Mouse (Mus musculus) hindbrain, embryonic 15.5 days (tissue): ENCODE data around the gene Tmem97. TPM values are rescaled to one million over a fixed set of nuclear protein-coding genes. Genes with fewer than 3 reads are reported as not detected.

ENCODE experiments used
- ATAC-seq: fragments of 200-750 bp; cut with Nextera tagmentation; 2 replicates; pipeline ENCODE4 v1.8.0; 2017; ENCODE audit warnings: low read depth, moderate number of reproducible peaks, moderate TSS enrichment; ENCODE audit not compliant: low FRiP score
- H3K27ac ChIP-seq: fragments of 300-500 bp; sonication (generic); replicated peaks from 2 replicates; pipeline ENCODE4 v1.5.1; 2015; ENCODE audit warnings: mild to moderate bottlenecking, inconsistent platforms
- H3K27me3 ChIP-seq: fragments of 300-500 bp; sonication (generic); 2 replicates; pipeline ENCODE4 v1.6.1; 2015; ENCODE audit warnings: control low read depth, inconsistent platforms
- H3K36me3 ChIP-seq: fragments of 300-500 bp; sonication (generic); 2 replicates; pipeline ENCODE4 v1.6.1; 2015; ENCODE audit warnings: control low read depth, inconsistent platforms
- H3K4me1 ChIP-seq: fragments of 300-500 bp; sonication (generic); replicated peaks from 2 replicates; pipeline ENCODE4 v1.6.1; 2015; ENCODE audit warnings: control low read depth, inconsistent platforms
- H3K4me2 ChIP-seq: fragments of 300-500 bp; sonication (generic); 2 replicates; pipeline ENCODE4 v1.6.1; 2015; ENCODE audit warnings: moderate library complexity, mild to moderate bottlenecking, inconsistent platforms
- H3K4me3 ChIP-seq: fragments of 300-500 bp; sonication (generic); 2 replicates; pipeline ENCODE4 v1.5.1; 2015; ENCODE audit warnings: mild to moderate bottlenecking, inconsistent platforms
- H3K9ac ChIP-seq: fragments of 300-500 bp; sonication (generic); 2 replicates; pipeline ENCODE4 v1.6.1; 2015; ENCODE audit warnings: inconsistent platforms
- H3K9me3 ChIP-seq: fragments of 300-500 bp; sonication (generic); 2 replicates; pipeline ENCODE4 v1.6.1; 2016; ENCODE audit warnings: control low read depth, inconsistent platforms
- WGBS: fragments of 180-500 bp; shearing (Covaris S2); methylation state at CpG from one replicate; pipeline ENCODE4 v1.1.7; 2015; 5-methylcytosine and 5-hydroxymethylcytosine counted together
- polyA plus RNA-seq: library from polyadenylated mRNA; unstranded; fragments of >200 nt; fragmentation: Nextera tagmentation; extraction: Ambion mirVana; gene quantifications from 2 replicates; pipeline ENCODE4 v1.2.1, GENCODE M21; 2015

The Tmem97 gene
- polyA plus RNA-seq, 1 experiment from 2014 or later, result 45.7 TPM

DNA sequence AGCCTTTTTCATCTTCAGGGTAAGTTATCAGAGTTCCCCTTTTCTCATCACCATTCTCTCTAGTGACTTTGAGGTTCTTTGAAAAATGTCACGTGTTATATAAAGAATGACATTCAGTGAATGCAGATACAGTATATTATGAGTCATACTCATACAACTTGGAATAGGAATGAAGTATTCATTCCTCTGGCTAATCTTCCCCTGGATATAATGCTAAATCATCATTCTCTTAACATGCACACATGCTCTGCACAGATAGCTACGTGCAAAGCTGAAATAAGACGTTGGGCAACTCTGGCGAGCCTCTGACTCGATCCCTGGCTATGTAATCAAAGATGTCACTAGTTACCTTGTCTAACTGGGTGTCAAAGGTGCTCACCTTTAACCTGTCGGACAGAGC lies 21.3 kb upstream of the Tmem97 start:
- ATAC-seq, result no peak
- Histone ChIP-seq H3K4me1 (no peaks in the 10 kb centered on the region), H3K4me3 (no peak overlapping the region), H3K27ac (no peak overlapping the region), H3K27me3 (no peaks in the 10 kb centered on the region), H3K36me3 (peaks cover 39% of the 10 kb centered on the region), H3K4me2 (no peak overlapping the region), H3K9ac (no peak overlapping the region), H3K9me3 (no peaks in the 10 kb centered on the region)
- WGBS, result 92% methylated on average over 6 of the region's 6 CpGs

DNA sequence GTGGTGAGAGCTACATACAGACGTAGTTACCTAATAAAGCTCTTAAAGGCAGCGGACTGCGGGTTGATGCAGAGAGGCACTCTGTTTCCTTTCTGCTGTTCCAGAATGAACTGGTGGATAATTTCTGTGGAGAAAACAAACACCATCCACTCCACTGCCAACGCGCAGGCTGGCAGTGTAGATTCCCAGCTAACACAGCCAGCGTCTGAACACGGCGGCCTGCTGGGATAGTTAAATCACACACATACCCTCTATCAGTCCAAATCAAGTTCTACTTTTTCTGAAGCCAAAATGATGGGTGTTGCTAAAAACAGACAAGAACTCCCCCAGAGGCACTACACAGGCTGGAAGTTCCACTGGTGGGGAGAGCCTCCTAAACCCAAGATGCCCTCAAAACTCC lies 20.9 kb upstream of the Tmem97 start:
- Histone ChIP-seq H3K4me1 (no peaks in the 10 kb centered on the region), H3K4me3 (no peak overlapping the region), H3K9me3 (no peaks in the 10 kb centered on the region), H3K36me3 (peaks cover 39% of the 10 kb centered on the region), H3K27me3 (no peaks in the 10 kb centered on the region), H3K9ac (no peak overlapping the region), H3K4me2 (no peak overlapping the region), H3K27ac (no peak overlapping the region)
- WGBS, result 89% methylated on average over 8 of the region's 8 CpGs
- no peak for ATAC-seq

DNA sequence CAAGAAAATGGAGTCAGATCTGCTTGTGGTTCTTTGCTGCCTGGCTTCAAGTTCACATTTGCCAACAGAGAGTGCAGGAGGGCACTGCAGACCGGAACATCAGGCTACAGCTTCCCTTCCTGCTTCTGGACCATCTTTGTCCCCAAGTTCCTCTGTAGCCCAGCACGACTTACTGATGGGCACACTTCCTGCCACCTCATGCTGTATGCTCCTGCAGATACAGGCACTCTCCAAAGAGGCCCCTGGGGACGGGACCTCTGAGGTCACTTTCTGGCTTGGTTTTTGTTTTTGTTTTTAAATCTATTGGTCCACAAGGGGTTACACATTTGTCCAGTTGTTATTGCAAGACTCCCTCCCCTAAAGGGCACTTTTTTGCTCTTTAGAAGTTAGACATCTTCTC lies 19.2 kb upstream of the Tmem97 start:
- Histone ChIP-seq H3K4me3 (no peak overlapping the region), H3K27ac (no peak overlapping the region), H3K9ac (no peak overlapping the region), H3K4me2 (no peak overlapping the region), H3K36me3 (peaks cover 35% of the 10 kb centered on the region), H3K4me1 (no peaks in the 10 kb centered on the region), H3K9me3 (no peaks in the 10 kb centered on the region), H3K27me3 (no peaks in the 10 kb centered on the region)
- ATAC-seq, result no peak
- WGBS, result 71% methylated on average over 3 of the region's 3 CpGs

DNA sequence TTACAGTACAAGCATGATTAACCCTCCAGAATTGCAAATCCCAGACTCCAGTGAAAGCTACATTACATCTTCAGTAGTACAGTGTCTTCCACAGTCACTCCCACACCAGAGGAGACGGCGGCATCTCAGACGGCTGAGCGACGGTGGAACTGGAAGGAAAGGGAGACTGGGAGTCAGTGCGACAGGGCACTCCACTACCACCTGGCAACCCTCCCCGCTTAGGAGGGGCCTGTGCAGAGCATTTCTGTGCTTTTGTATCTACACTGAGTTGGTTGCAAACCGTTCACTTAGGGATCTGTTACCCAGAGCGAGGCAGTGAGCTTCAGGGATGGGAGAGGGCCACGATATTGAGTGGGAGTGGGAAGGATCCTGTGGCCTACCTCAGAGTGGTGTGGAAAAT lies 18.2 kb upstream of the Tmem97 start:
- H3K27me3 ChIP-seq, result no peaks in the 10 kb centered on the region
- H3K36me3 ChIP-seq, result peaks cover 31% of the 10 kb centered on the region
- H3K9me3 ChIP-seq, result no peaks in the 10 kb centered on the region
- H3K9ac ChIP-seq, result no peak overlapping the region
- H3K4me1 ChIP-seq, result no peaks in the 10 kb centered on the region
- no peak for ATAC-seq
- no peak overlapping the region for H3K27ac ChIP-seq
- no peak overlapping the region for H3K4me3 ChIP-seq
- no peak overlapping the region for H3K4me2 ChIP-seq
- WGBS, result 90% methylated on average over 10 of the region's 10 CpGs

DNA sequence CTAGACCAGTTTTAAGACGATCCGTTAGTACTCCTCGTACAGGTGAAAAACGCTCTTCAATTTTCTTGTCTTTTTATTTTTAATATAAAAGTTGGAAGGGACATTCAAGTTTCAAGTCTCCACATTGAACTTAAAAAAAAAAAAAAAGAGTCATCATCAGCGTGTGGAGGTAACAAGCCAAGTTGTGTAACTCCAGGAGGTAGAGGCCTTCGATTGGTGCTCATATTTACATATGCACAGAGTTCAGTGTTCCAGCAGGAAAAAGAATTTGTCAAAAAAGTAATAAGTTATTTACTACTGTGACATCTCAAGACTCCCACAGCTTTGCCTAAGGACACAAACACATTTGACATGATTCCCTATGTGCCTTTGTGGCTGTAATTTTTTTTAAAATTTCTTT lies 17.0 kb upstream of the Tmem97 start:
- no peaks in the 10 kb centered on the region for H3K9me3 ChIP-seq
- H3K4me2 ChIP-seq, result no peak overlapping the region
- ATAC-seq, result no peak
- H3K9ac ChIP-seq, result no peak overlapping the region
- WGBS, result 94% methylated on average over 6 of the region's 6 CpGs
- peaks cover 25% of the 10 kb centered on the region for H3K36me3 ChIP-seq
- no peak overlapping the region for H3K27ac ChIP-seq
- H3K4me1 ChIP-seq, result no peaks in the 10 kb centered on the region
- no peak overlapping the region for H3K4me3 ChIP-seq
- H3K27me3 ChIP-seq, result no peaks in the 10 kb centered on the region

DNA sequence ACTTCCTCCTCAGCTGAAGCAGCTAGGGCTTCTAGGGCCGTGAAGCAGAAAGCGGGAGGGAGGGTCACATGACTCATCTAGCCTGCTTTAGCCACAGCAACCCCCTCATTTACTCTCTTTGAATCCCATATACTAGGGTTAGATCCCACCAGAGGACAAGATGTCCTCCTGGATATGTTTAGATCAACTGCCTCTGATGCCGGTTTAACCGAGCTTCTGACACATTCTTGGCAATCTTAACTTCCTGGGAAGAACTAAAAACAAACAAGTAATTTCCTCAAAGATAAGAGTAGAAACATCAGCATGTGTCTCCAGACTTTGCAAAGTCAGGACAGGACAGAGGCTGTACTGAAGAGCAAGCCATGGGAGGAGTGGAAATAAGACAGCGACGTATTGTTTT lies 16.2 kb upstream of the Tmem97 start:
- H3K36me3 ChIP-seq, result peaks cover 17% of the 10 kb centered on the region; the same call in 1 of the 2 replicates
- H3K4me2 ChIP-seq, result no peak overlapping the region
- no peaks in the 10 kb centered on the region for H3K4me1 ChIP-seq
- H3K4me3 ChIP-seq, result no peak overlapping the region
- no peaks in the 10 kb centered on the region for H3K27me3 ChIP-seq
- no peaks in the 10 kb centered on the region for H3K9me3 ChIP-seq
- no peak overlapping the region for H3K27ac ChIP-seq
- H3K9ac ChIP-seq, result no peak overlapping the region
- 82% methylated on average over 6 of the region's 6 CpGs for WGBS
- ATAC-seq, result no peak

DNA sequence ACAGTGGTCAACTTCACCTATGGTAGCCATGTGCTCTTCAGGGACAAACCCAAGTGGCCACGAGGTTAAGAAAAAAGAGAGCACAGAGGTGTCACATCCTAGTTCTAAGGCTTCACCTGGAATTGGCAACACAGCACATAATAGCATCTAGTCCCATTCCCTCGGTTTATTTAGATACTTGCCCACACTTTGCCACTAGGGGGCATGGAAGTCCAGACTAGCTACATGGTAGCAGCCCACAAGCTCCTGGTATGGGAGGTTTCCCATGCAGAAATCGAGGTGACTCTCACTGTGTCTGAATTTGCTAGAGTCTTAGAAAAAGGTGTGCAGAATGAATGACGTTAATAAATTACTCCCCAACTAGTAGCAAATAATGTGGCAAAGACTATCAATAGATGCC lies 9.9 kb upstream of the Tmem97 start:
- 16% methylated on average over 4 of the region's 4 CpGs for WGBS
- peak; percentile 77 for ATAC-seq
- no peaks in the 10 kb centered on the region for H3K36me3 ChIP-seq

DNA sequence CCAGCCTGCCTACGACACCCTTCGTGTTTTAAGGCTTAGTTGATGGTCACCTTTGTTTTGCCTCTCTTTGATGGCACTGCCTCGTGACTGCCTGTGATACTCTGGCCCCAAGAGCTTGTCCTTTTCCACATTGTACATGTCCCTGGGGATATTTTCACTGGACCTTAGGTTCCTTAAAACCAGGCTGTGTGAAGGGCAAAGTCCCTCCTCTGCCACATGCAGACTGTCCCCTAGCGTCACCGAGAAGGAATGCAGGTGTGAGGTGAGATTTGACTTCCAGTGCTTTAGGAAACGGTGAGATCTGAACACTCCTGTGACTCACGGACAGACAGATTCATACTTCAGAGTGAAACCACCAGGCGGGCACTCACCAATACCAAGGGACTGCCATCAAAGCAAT lies 6.7 kb upstream of the Tmem97 start:
- H3K4me2 ChIP-seq, result no peak overlapping the region
- 64% methylated on average over 8 of the region's 8 CpGs for WGBS
- H3K27me3 ChIP-seq, result no peaks in the 10 kb centered on the region
- no peaks in the 10 kb centered on the region for H3K4me1 ChIP-seq
- no peak overlapping the region for H3K4me3 ChIP-seq
- H3K9me3 ChIP-seq, result no peaks in the 10 kb centered on the region
- no peak overlapping the region for H3K9ac ChIP-seq
- no peaks in the 10 kb centered on the region for H3K36me3 ChIP-seq
- H3K27ac ChIP-seq, result no peak overlapping the region
- ATAC-seq, result no peak

More for the DNA sequence above, 9.9 kb upstream of the Tmem97 start:
- Histone ChIP-seq H3K27me3 (no peaks in the 10 kb centered on the region), H3K4me1 (no peaks in the 10 kb centered on the region), H3K4me2 (no peak overlapping the region), H3K27ac (no peak overlapping the region), H3K4me3 (no peak overlapping the region), H3K9ac (no peak overlapping the region), H3K9me3 (no peaks in the 10 kb centered on the region)

DNA sequence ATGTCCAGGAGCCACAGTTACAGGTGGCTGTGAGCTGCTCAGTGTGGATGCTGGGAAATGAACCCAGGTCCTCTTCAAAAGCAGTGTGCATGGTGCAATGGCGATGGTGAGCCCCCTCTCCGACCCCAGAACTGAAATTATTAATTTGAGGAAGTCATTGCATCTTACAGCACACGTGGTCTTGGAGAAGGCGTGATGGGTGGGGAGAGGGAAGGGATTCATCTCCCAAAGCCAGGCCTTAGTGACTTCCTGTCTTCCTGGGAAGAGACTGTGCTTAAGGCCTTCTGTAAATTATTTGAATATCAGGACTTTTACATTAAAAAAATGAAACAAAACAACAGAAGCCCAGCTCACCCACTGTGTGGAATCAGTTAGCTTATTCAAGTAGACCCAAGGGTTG lies 5.5 kb upstream of the Tmem97 start:
- ATAC-seq, result no peak
- H3K4me1 ChIP-seq, result 0 out of 2 replicates have a peak, but pooled peaks cover 2% of the 10 kb centered on the region
- WGBS, result 82% methylated on average over 4 of the region's 4 CpGs

DNA sequence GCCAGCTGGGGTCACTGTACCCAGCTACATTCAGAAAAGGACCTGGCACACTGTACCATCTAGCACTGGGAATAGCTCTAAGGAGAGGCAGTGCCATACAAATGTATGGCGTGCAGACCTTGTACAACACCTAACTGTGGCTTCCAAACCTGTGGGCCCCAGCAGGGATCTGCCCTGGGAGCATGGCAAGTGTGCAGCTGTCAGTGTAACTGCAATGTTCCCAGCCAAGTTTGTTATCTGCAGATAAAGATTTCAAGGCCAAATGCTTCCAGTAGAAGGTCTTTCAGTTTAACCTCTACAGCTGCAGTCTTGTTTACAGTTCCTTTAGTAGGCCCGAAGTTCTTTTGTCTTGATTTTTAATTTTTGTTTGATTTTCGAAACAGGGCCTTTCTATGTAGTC lies 5.0 kb upstream of the Tmem97 start:
- H3K4me2 ChIP-seq, result no peak overlapping the region
- H3K4me1 ChIP-seq, result 0 out of 2 replicates have a peak, but pooled peaks cover 5% of the 10 kb centered on the region
- no peaks in the 10 kb centered on the region for H3K36me3 ChIP-seq
- H3K27me3 ChIP-seq, result no peaks in the 10 kb centered on the region
- ATAC-seq, result no peak
- no peak overlapping the region for H3K9ac ChIP-seq
- no peaks in the 10 kb centered on the region for H3K9me3 ChIP-seq
- H3K27ac ChIP-seq, result no peak overlapping the region
- WGBS, result 83% methylated on average over 3 of the region's 3 CpGs
- H3K4me3 ChIP-seq, result no peak overlapping the region

More for the DNA sequence above, 5.5 kb upstream of the Tmem97 start:
- Histone ChIP-seq H3K9me3 (no peaks in the 10 kb centered on the region), H3K27me3 (no peaks in the 10 kb centered on the region), H3K27ac (no peak overlapping the region), H3K4me3 (no peak overlapping the region), H3K4me2 (no peak overlapping the region), H3K36me3 (no peaks in the 10 kb centered on the region), H3K9ac (no peak overlapping the region)

DNA sequence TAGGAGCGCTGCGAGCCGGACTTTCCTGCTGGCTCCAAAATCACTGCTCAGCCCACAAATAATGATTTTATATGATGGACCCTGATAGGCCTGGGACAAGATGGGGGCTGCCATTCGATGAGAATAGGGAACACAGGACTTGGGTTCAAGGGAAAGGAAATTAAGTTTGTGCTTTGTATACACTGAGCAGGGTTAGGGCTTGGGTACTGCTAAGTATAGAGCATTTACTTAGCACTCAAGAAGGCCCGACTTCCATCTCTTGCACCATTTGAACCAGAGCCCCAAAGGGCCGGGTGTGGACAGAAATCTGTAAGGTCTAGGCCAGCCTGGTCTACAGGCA lies 452 bp upstream of the Tmem97 start:
- Histone ChIP-seq H3K4me3 (peak overlapping the region; percentile 78), H3K9ac (0 out of 2 replicates have a peak overlapping the region, but pooled peaks have one; percentile 40), H3K36me3 (no peaks in the 10 kb centered on the region), H3K27ac (peak overlapping the region; percentile 89), H3K4me1 (peaks cover 22% of the 10 kb centered on the region), H3K4me2 (peak overlapping the region; percentile 87), H3K27me3 (no peaks in the 10 kb centered on the region), H3K9me3 (no peaks in the 10 kb centered on the region)
- ATAC-seq, result peak; percentile 49
- WGBS, result 38% methylated on average over 6 of the region's 6 CpGs

DNA sequence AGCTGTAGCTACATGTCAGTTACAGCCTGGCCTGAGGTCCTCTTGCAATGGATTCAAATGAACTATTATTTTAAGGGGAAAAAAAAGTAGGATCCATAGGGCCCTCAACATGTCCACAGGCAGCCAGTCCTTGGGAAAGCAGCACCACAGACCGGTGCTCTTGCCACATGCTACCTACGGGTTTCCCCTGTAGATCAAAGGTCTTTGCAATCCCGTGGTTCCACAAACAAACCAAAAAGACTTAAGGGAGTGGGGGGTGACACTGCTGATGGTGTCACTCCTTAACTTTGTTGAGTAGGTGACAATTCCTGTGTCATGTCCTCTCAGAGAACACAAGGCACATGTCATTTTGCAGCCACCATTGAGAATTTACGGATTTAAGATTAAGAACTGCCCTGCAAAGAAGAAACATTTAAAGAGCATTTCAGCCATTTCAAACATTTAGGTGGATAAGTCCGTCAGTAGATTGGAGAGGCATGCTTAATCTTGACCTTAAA lies 1.0 kb downstream of the Tmem97 start:
- no peaks in the 10 kb centered on the region for H3K27me3 ChIP-seq
- peak overlapping the region; percentile 60; the same call in 1 of the 2 replicates for H3K9ac ChIP-seq
- peaks cover 4% of the 10 kb centered on the region; the same call in 1 of the 2 replicates for H3K36me3 ChIP-seq
- 19% methylated on average over 5 of the region's 5 CpGs for WGBS
- ATAC-seq, result no peak
- peak overlapping the region; percentile 87 for H3K4me2 ChIP-seq
- no peak overlapping the region for H3K27ac ChIP-seq
- H3K4me1 ChIP-seq, result peaks cover 22% of the 10 kb centered on the region
- peak overlapping the region; percentile 78 for H3K4me3 ChIP-seq
- H3K9me3 ChIP-seq, result no peaks in the 10 kb centered on the region

DNA sequence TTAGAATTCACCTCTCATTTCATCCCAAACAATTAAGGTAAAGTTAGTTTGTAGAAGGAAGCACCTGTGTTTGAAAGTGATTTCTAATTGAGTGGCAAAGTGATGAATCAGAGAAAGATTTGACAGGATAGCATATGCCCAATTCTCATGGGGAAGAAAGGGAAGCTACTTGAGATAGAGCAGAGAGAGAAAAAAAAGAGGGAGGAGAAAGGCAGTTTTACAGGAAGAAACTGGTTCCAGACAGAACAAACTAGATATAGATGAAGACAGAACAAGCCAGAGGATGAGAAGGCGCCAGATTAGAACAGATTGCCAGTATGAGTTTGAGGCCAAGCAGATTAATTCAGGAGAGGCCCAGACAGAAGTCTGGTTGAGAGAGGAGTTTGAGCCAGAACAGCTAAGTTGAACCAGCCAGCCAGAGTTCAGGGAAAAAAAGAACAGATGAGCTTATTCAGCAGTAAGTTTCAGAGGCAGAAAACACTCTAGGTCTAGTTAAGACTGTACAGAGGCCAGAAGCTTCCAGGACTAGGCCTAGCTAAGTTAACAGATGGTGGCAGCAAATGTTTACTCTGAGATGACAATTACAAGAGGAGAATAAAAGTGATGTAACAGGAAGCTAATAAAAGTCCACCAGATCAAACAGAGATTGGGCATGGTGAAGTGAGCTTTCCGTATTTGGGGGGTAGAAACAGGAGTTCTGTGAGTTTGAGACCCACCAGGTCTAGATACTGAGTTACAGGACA lies 2.7 kb downstream of the Tmem97 start:
- ATAC-seq, result no peak
- Histone ChIP-seq H3K36me3 (peaks cover 11% of the 10 kb centered on the region), H3K9ac (no peak overlapping the region), H3K4me1 (peaks cover 22% of the 10 kb centered on the region), H3K4me3 (no peak overlapping the region), H3K4me2 (no peak overlapping the region), H3K9me3 (no peaks in the 10 kb centered on the region), H3K27ac (no peak overlapping the region), H3K27me3 (no peaks in the 10 kb centered on the region)
- WGBS, result 95% methylated on average over 2 of the region's 2 CpGs
